Mouse (Mus musculus): ENCODE data around the gene Sash1. TPM values are rescaled to one million over a fixed set of nuclear protein-coding genes. Genes with fewer than 3 reads are reported as not detected.

Sash1 gene
- polyA plus RNA-seq, 1 experiment from 2014 or later: 2.2 TPM

DNA sequence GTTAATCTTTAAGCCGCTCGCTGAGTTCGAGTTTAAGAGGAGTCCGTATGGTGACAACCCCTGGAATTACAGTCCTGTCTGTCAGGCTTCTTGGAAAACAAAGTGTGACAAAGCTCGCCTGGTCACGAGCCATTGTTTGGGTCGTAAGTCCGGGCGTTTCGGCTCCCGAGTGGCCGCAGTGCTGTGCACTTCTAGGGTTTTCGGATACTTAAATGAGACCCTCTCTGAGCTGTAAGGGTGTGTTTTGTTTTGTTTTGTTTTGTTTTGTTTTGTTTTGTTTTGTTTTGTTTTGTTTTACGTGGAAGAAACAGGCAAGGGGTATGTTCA is 621 bp upstream of the Sash1 start:
- peak; percentile 23; the same call in 1 of the 2 replicates for ATAC-seq
- Histone ChIP-seq H3K4me1 (ENCODE audit: control insufficient read depth, insufficient read depth, low read length) (peaks cover 15% of the 10 kb centered on the region), H3K36me3 (ENCODE audit: control insufficient read depth, insufficient read depth, low read length) (no peaks in the 10 kb centered on the region), H3K27ac (ENCODE audit: low read length) (peak overlapping the region; percentile 75), H3K9me3 (replicated peaks; ENCODE audit: control insufficient read depth, low read length, poor library complexity, severe bottlenecking) (no peaks in the 10 kb centered on the region), H3K4me2 (ENCODE audit: low read length) (peak overlapping the region; percentile 81), H3K4me3 (ENCODE audit: low read depth, low read length) (peak overlapping the region; percentile 61), H3K27me3 (ENCODE audit: control insufficient read depth, insufficient read depth, low read depth, low read length) (no peaks in the 10 kb centered on the region), H3K9ac (ENCODE audit: low read depth, low read length) (peak overlapping the region; percentile 64)
- 0% methylated on average over 14 of the region's 14 CpGs for WGBS

DNA sequence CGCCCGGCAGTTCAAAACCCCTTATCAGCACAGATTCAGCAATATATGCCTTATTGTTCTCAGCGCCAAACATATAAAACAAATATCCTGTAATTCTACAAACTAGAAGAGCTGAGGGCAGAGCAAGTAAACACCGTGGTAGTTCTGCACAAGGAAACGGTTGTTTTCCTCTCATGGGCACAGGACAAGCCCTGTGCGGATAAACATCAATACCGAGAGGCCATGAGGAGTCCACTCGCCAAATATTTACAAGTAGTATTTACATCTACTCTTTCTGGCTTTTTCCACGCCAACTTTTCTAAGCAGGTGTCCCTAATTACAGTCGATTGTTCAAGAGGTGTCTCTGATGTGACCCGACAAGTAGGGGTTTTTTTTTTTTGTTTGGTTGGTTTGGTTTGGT is 669 bp downstream of the Sash1 start:
- ATAC-seq: no peak
- H3K27ac ChIP-seq (ENCODE audit: low read length): no peak overlapping the region; the same call in 1 of the 2 replicates
- H3K36me3 ChIP-seq (ENCODE audit: control insufficient read depth, insufficient read depth, low read length): no peaks in the 10 kb centered on the region
- H3K4me2 ChIP-seq (ENCODE audit: low read length): peak overlapping the region; percentile 81
- H3K27me3 ChIP-seq (ENCODE audit: control insufficient read depth, insufficient read depth, low read depth, low read length): no peaks in the 10 kb centered on the region
- peak overlapping the region; percentile 61 for H3K4me3 ChIP-seq (ENCODE audit: low read depth, low read length)
- no peak overlapping the region; the same call in 1 of the 2 replicates for H3K9ac ChIP-seq (ENCODE audit: low read depth, low read length)
- WGBS: 3% methylated on average over 11 of the region's 11 CpGs
- H3K9me3 ChIP-seq (replicated peaks; ENCODE audit: control insufficient read depth, low read length, poor library complexity, severe bottlenecking): no peaks in the 10 kb centered on the region
- peaks cover 15% of the 10 kb centered on the region for H3K4me1 ChIP-seq (ENCODE audit: control insufficient read depth, insufficient read depth, low read length)

DNA sequence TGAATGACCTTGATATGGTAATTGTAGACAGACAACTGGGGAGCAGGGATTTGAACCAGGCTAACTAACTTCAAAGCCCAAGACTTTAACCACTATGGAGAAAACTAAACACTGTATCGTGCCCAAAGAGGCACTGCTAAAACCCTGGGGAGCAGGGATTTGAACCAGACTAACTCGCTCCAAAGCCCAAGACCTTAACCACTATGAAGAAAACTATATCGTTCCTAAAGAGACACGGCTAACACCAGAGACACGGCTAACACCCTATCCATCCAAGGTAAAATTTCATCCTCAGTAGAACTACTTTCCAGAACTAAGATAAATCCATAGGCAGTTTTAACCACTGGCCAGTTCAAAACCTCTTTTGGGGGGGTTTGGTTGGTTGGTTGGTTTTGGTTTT is 1.3 kb downstream of the Sash1 start:
- Histone ChIP-seq H3K36me3 (ENCODE audit: control insufficient read depth, insufficient read depth, low read length) (no peaks in the 10 kb centered on the region), H3K4me1 (ENCODE audit: control insufficient read depth, insufficient read depth, low read length) (peaks cover 15% of the 10 kb centered on the region), H3K9ac (ENCODE audit: low read depth, low read length) (no peak overlapping the region), H3K4me2 (ENCODE audit: low read length) (peak overlapping the region; percentile 81; the same call in 1 of the 2 replicates), H3K4me3 (ENCODE audit: low read depth, low read length) (no peak overlapping the region), H3K27ac (ENCODE audit: low read length) (no peak overlapping the region), H3K9me3 (replicated peaks; ENCODE audit: control insufficient read depth, low read length, poor library complexity, severe bottlenecking) (no peaks in the 10 kb centered on the region), H3K27me3 (ENCODE audit: control insufficient read depth, insufficient read depth, low read depth, low read length) (no peaks in the 10 kb centered on the region)
- no peak for ATAC-seq
- 42% methylated on average over 5 of the region's 5 CpGs for WGBS

DNA sequence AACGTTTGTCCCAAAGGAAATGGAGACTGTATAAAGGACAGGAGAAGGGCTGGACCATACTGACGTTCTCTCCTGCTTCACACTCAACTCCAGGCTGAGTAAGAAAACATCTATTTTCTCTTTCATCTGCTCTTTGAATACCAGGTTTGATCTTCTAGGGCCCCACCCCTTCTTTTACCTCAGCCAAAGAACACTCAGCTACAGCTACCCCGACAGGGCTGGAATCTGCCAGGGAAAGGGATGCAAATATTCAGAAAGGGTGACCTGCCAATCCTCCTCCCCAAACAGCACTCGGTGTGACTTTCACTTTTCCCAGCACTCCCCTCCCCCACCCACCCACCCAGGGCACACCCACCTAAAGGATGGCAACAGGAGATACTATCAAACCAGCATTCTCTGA is 2.2 kb downstream of the Sash1 start:
- no peak overlapping the region for H3K9ac ChIP-seq (ENCODE audit: low read depth, low read length)
- H3K9me3 ChIP-seq (replicated peaks; ENCODE audit: control insufficient read depth, low read length, poor library complexity, severe bottlenecking): no peaks in the 10 kb centered on the region
- 24% methylated on average over 4 of the region's 4 CpGs for WGBS
- ATAC-seq: no peak
- H3K4me1 ChIP-seq (ENCODE audit: control insufficient read depth, insufficient read depth, low read length): peaks cover 15% of the 10 kb centered on the region
- H3K27ac ChIP-seq (ENCODE audit: low read length): no peak overlapping the region
- no peaks in the 10 kb centered on the region for H3K36me3 ChIP-seq (ENCODE audit: control insufficient read depth, insufficient read depth, low read length)
- H3K4me2 ChIP-seq (ENCODE audit: low read length): peak overlapping the region; percentile 18
- H3K27me3 ChIP-seq (ENCODE audit: control insufficient read depth, insufficient read depth, low read depth, low read length): no peaks in the 10 kb centered on the region
- H3K4me3 ChIP-seq (ENCODE audit: low read depth, low read length): no peak overlapping the region

DNA sequence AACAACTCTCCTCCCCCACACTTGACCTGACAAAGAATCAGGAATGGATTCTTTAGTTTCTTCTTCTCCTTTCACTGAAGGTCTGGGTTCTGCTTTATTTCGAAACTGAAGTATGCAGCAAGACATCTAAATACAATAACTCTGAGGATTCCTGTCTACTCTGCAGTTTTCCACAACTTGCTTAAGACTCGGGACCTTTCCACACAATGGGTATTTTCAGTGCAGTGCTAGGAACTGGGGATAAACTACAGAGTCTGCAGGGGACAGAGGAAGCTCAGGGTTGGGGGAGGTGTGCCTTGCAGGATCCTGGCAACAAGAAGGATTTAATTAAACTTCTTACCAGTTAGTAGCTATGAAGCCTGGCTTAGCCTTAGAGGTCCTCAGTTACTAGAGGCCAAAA is 4.1 kb downstream of the Sash1 start:
- Histone ChIP-seq H3K4me1 (ENCODE audit: control insufficient read depth, insufficient read depth, low read length) (peaks cover 14% of the 10 kb centered on the region), H3K9me3 (replicated peaks; ENCODE audit: control insufficient read depth, low read length, poor library complexity, severe bottlenecking) (no peaks in the 10 kb centered on the region), H3K27ac (ENCODE audit: low read length) (no peak overlapping the region), H3K4me3 (ENCODE audit: low read depth, low read length) (no peak overlapping the region), H3K4me2 (ENCODE audit: low read length) (no peak overlapping the region), H3K9ac (ENCODE audit: low read depth, low read length) (no peak overlapping the region), H3K36me3 (ENCODE audit: control insufficient read depth, insufficient read depth, low read length) (no peaks in the 10 kb centered on the region), H3K27me3 (ENCODE audit: control insufficient read depth, insufficient read depth, low read depth, low read length) (no peaks in the 10 kb centered on the region)
- WGBS: 14% methylated on average over 2 of the region's 2 CpGs
- ATAC-seq: no peak

DNA sequence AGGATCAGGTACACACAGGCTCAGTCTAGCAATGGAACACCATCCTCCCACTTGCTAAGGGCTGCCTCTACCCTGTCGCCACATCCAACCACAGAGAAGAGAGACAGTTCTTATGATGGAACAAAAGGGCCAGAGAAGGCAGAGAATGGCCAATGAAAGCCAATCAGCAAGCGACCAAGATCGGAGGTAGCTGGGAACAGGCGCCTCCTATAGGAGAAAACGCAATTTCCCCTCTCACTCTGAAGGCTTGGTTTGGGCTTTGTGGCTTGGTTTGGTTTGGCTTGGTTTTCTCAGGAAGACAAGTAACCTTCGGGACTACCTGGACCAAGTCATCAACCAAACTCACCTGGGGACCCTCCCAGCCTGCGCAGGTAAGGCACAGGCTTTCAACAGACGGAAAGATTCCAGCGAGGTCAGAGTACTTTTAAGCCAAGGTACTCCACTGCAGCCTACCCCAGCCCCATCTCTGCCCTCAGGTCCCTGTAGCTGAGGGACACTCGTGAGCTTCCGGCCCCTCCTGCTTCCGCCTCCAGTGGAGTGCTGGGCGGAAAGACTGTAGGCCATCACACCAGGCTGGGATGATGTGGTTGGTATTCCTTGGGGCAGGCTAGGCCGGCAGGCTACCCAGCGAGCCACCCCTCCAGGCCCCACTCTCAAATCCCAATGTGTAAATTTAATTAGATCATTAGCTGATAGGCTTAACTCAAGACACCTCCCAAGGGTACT is 4.8 kb downstream of the Sash1 start:
- no peak overlapping the region for H3K4me2 ChIP-seq (ENCODE audit: low read length)
- H3K4me3 ChIP-seq (ENCODE audit: low read depth, low read length): no peak overlapping the region
- no peak overlapping the region for H3K9ac ChIP-seq (ENCODE audit: low read depth, low read length)
- peaks cover 9% of the 10 kb centered on the region; the same call in 1 of the 2 replicates for H3K4me1 ChIP-seq (ENCODE audit: control insufficient read depth, insufficient read depth, low read length)
- WGBS: 58% methylated on average over 15 of the region's 15 CpGs
- H3K27ac ChIP-seq (ENCODE audit: low read length): no peak overlapping the region
- no peak for ATAC-seq
- no peaks in the 10 kb centered on the region for H3K9me3 ChIP-seq (replicated peaks; ENCODE audit: control insufficient read depth, low read length, poor library complexity, severe bottlenecking)
- H3K27me3 ChIP-seq (ENCODE audit: control insufficient read depth, insufficient read depth, low read depth, low read length): no peaks in the 10 kb centered on the region
- H3K36me3 ChIP-seq (ENCODE audit: control insufficient read depth, insufficient read depth, low read length): no peaks in the 10 kb centered on the region

DNA sequence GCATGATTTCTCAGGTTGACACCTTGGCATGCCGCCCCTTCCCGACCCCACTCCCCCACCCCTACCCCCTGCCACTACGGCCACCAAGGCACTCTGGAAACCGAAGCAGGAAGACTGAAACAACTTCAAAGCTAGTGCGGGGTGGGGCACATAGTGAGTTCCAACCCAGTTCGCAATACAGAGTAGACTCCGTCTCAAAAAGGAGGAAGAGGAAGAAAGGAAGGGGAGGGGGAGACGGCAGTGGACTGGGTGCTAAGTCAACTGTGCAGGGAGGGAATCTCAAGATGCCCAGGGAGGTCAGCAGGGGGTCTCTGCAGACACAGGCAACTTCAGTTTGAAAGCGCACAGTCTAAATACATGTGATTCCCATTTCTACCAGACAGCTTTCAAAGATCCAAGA is 7.0 kb downstream of the Sash1 start:
- no peak overlapping the region for H3K27ac ChIP-seq (ENCODE audit: low read length)
- no peak for ATAC-seq
- 63% methylated on average over 8 of the region's 9 CpGs for WGBS

DNA sequence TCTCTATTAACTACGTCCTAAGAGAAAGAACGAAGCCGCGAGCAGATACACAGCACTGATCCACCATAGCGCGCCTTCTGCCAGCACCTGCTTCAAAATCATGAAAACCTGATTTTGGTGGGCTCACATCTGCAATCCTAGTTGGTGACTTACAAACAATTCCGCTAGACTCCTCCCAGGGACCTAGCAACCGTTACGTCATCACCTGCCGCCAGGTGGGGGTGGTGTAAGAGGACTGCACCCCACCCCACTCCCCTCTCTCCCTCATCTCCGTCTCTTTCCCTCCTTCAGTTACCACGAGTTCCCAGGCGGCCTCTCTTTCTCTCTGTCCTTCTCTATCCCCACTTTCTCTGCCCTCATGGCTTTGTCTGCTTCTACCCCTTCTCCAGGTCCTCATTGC is 7.5 kb downstream of the Sash1 start:
- 78% methylated on average over 13 of the region's 13 CpGs for WGBS

More for the DNA sequence above, 7.0 kb downstream of the Sash1 start:
- Histone ChIP-seq H3K4me3 (ENCODE audit: low read depth, low read length) (no peak overlapping the region), H3K27me3 (ENCODE audit: control insufficient read depth, insufficient read depth, low read depth, low read length) (no peaks in the 10 kb centered on the region), H3K36me3 (ENCODE audit: control insufficient read depth, insufficient read depth, low read length) (no peaks in the 10 kb centered on the region), H3K4me2 (ENCODE audit: low read length) (no peak overlapping the region), H3K4me1 (ENCODE audit: control insufficient read depth, insufficient read depth, low read length) (no peaks in the 10 kb centered on the region; the same call in 1 of the 2 replicates), H3K9me3 (replicated peaks; ENCODE audit: control insufficient read depth, low read length, poor library complexity, severe bottlenecking) (no peaks in the 10 kb centered on the region), H3K9ac (ENCODE audit: low read depth, low read length) (no peak overlapping the region)

DNA sequence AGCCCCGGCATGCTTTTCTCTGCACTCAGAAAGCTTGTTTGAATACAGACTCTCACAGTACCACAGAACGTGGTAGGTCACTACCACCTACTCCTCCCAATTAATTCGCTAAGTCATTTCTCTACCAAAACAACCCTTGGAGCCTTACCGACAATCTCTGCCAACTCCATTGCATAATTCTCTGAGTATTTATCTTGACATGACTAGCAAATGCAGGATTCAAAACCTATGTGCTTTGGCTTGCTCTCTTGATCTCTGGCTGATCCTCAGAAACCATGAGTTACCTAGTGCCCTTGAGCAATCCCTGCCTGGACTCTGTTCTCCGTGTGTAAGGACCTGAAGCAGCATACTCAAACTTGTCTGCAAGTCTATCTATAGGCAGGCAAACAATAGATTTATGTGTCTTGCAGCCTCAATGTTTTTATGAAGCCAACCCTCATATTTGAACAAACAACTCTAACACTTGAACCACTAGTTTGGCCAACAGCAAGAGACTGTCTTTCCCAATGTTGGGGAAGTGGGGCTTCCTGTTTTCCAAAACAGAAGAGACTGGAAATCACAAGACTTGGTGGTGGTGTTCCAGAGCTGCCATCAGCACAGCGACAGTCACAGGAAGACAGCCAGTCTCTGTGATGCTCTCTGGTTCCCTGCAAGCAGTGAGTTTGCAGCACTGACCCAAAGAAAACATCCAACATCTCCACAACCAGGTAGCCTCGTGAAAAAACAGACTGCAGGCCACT is 12.1 kb downstream of the Sash1 start:
- Histone ChIP-seq H3K4me3 (ENCODE audit: low read depth, low read length) (no peak overlapping the region), H3K9me3 (replicated peaks; ENCODE audit: control insufficient read depth, low read length, poor library complexity, severe bottlenecking) (no peaks in the 10 kb centered on the region), H3K27ac (ENCODE audit: low read length) (no peak overlapping the region), H3K36me3 (ENCODE audit: control insufficient read depth, insufficient read depth, low read length) (no peaks in the 10 kb centered on the region), H3K27me3 (ENCODE audit: control insufficient read depth, insufficient read depth, low read depth, low read length) (no peaks in the 10 kb centered on the region), H3K4me2 (ENCODE audit: low read length) (no peak overlapping the region), H3K4me1 (ENCODE audit: control insufficient read depth, insufficient read depth, low read length) (no peaks in the 10 kb centered on the region), H3K9ac (ENCODE audit: low read depth, low read length) (no peak overlapping the region)
- 86% methylated on average over 7 of the region's 7 CpGs for WGBS
- ATAC-seq: no peak

More for the DNA sequence above, 7.5 kb downstream of the Sash1 start:
- H3K4me2 ChIP-seq (ENCODE audit: low read length): no peak overlapping the region
- H3K4me1 ChIP-seq (ENCODE audit: control insufficient read depth, insufficient read depth, low read length): no peaks in the 10 kb centered on the region; the same call in 1 of the 2 replicates
- H3K36me3 ChIP-seq (ENCODE audit: control insufficient read depth, insufficient read depth, low read length): no peaks in the 10 kb centered on the region
- no peaks in the 10 kb centered on the region for H3K27me3 ChIP-seq (ENCODE audit: control insufficient read depth, insufficient read depth, low read depth, low read length)
- no peak for ATAC-seq
- H3K27ac ChIP-seq (ENCODE audit: low read length): no peak overlapping the region
- no peak overlapping the region for H3K4me3 ChIP-seq (ENCODE audit: low read depth, low read length)
- no peaks in the 10 kb centered on the region for H3K9me3 ChIP-seq (replicated peaks; ENCODE audit: control insufficient read depth, low read length, poor library complexity, severe bottlenecking)
- H3K9ac ChIP-seq (ENCODE audit: low read depth, low read length): no peak overlapping the region
